Mouse (Mus musculus): Measurements from ENCODE around the gene Pias4. TPM values are rescaled to one million over a fixed set of nuclear protein-coding genes. Genes with fewer than 3 reads are reported as not detected.
A peak's percentile ranks its signal among the peaks of the same experiment; 100 is the strongest.

Gene Pias4
- polyA plus RNA-seq, 1 experiment: 25.6 TPM

GRCm38 (mm10) chr10:81200605-81201287 is 33.0 kb upstream of the Pias4 start:
- no peak for TF ChIP-seq CTCF (IDR thresholded peaks at IDR 0.05; ENCODE audit: borderline replicate concordance, insufficient read depth, low read length)
- no peak for TF ChIP-seq POLR2A (IDR thresholded peaks at IDR 0.05; ENCODE audit: low read depth, low read length)
- Histone ChIP-seq H3K4me3 (ENCODE audit: insufficient read depth, low read length) (no peak overlapping the region), H3K4me1 (ENCODE audit: control insufficient read depth, insufficient read depth, low read length) (no peaks in the 10 kb centered on the region), H3K27ac (ENCODE audit: insufficient read depth, low read length) (no peak overlapping the region)

GRCm38 (mm10) chr10:81200141-81200540 is 32.4 kb upstream of the Pias4 start:
- no peaks in the 10 kb centered on the region for H3K4me1 ChIP-seq (ENCODE audit: control insufficient read depth, insufficient read depth, low read length)
- H3K27ac ChIP-seq (ENCODE audit: insufficient read depth, low read length): no peak overlapping the region
- TF ChIP-seq POLR2A (IDR thresholded peaks at IDR 0.05; ENCODE audit: low read depth, low read length) (no peak), CTCF (IDR thresholded peaks at IDR 0.05; ENCODE audit: borderline replicate concordance, insufficient read depth, low read length) (no peak)
- no peak overlapping the region for H3K4me3 ChIP-seq (ENCODE audit: insufficient read depth, low read length)

- TF ChIP-seq CTCF (IDR thresholded peaks at IDR 0.05; ENCODE audit: borderline replicate concordance, insufficient read depth, low read length) (no peak), POLR2A (IDR thresholded peaks at IDR 0.05; ENCODE audit: low read depth, low read length) (no peak)
- H3K4me1 ChIP-seq (ENCODE audit: control insufficient read depth, insufficient read depth, low read length): no peaks in the 10 kb centered on the region
These were observed 31.3 kb upstream of the Pias4 start for GRCm38 (mm10) chr10:81198990-81199389.

GRCm38 (mm10) chr10:81198230-81198629 is 30.5 kb upstream of the Pias4 start:
- Histone ChIP-seq H3K4me3 (ENCODE audit: insufficient read depth, low read length) (no peak overlapping the region), H3K27ac (ENCODE audit: insufficient read depth, low read length) (no peak overlapping the region), H3K4me1 (ENCODE audit: control insufficient read depth, insufficient read depth, low read length) (no peaks in the 10 kb centered on the region)
- no peak for TF ChIP-seq CTCF (IDR thresholded peaks at IDR 0.05; ENCODE audit: borderline replicate concordance, insufficient read depth, low read length)
- no peak for TF ChIP-seq POLR2A (IDR thresholded peaks at IDR 0.05; ENCODE audit: low read depth, low read length)

More at GRCm38 (mm10) chr10:81198990-81199389, 31.3 kb upstream of the Pias4 start:
- Histone ChIP-seq H3K27ac (ENCODE audit: insufficient read depth, low read length) (no peak overlapping the region), H3K4me3 (ENCODE audit: insufficient read depth, low read length) (no peak overlapping the region)

GRCm38 (mm10) chr10:81197305-81197704 is 29.6 kb upstream of the Pias4 start:
- TF ChIP-seq CTCF (IDR thresholded peaks at IDR 0.05; ENCODE audit: borderline replicate concordance, insufficient read depth, low read length) (no peak), POLR2A (IDR thresholded peaks at IDR 0.05; ENCODE audit: low read depth, low read length) (no peak)
- no peak overlapping the region for H3K27ac ChIP-seq (ENCODE audit: insufficient read depth, low read length)
- no peak overlapping the region for H3K4me3 ChIP-seq (ENCODE audit: insufficient read depth, low read length)
- no peaks in the 10 kb centered on the region for H3K4me1 ChIP-seq (ENCODE audit: control insufficient read depth, insufficient read depth, low read length)

GRCm38 (mm10) chr10:81196470-81197065 is 28.8 kb upstream of the Pias4 start:
- no peak for TF ChIP-seq POLR2A (IDR thresholded peaks at IDR 0.05; ENCODE audit: low read depth, low read length)
- TF ChIP-seq CTCF (IDR thresholded peaks at IDR 0.05; ENCODE audit: borderline replicate concordance, insufficient read depth, low read length): no peak
- Histone ChIP-seq H3K27ac (ENCODE audit: insufficient read depth, low read length) (no peak overlapping the region), H3K4me3 (ENCODE audit: insufficient read depth, low read length) (no peak overlapping the region), H3K4me1 (ENCODE audit: control insufficient read depth, insufficient read depth, low read length) (no peaks in the 10 kb centered on the region)

- H3K4me1 ChIP-seq (ENCODE audit: control insufficient read depth, insufficient read depth, low read length): no peaks in the 10 kb centered on the region
- no peak overlapping the region for H3K4me3 ChIP-seq (ENCODE audit: insufficient read depth, low read length)
- H3K27ac ChIP-seq (ENCODE audit: insufficient read depth, low read length): no peak overlapping the region
- TF ChIP-seq CTCF (IDR thresholded peaks at IDR 0.05; ENCODE audit: borderline replicate concordance, insufficient read depth, low read length) (no peak), POLR2A (IDR thresholded peaks at IDR 0.05; ENCODE audit: low read depth, low read length) (no peak)
These were observed 27.6 kb upstream of the Pias4 start for GRCm38 (mm10) chr10:81195300-81195699.

- no peaks in the 10 kb centered on the region for H3K4me1 ChIP-seq (ENCODE audit: control insufficient read depth, insufficient read depth, low read length)
- no peak overlapping the region for H3K27ac ChIP-seq (ENCODE audit: insufficient read depth, low read length)
- H3K4me3 ChIP-seq (ENCODE audit: insufficient read depth, low read length): no peak overlapping the region
- TF ChIP-seq CTCF (IDR thresholded peaks at IDR 0.05; ENCODE audit: borderline replicate concordance, insufficient read depth, low read length) (no peak), POLR2A (IDR thresholded peaks at IDR 0.05; ENCODE audit: low read depth, low read length) (no peak)
These were observed 26.5 kb upstream of the Pias4 start for GRCm38 (mm10) chr10:81193991-81194774.

- Histone ChIP-seq H3K4me1 (ENCODE audit: control insufficient read depth, insufficient read depth, low read length) (no peaks in the 10 kb centered on the region), H3K4me3 (ENCODE audit: insufficient read depth, low read length) (peak overlapping the region; percentile 10), H3K27ac (ENCODE audit: insufficient read depth, low read length) (no peak overlapping the region)
- no peak for TF ChIP-seq CTCF (IDR thresholded peaks at IDR 0.05; ENCODE audit: borderline replicate concordance, insufficient read depth, low read length)
- no peak; the same call in 1 of the 2 replicates for TF ChIP-seq POLR2A (IDR thresholded peaks at IDR 0.05; ENCODE audit: low read depth, low read length)
These were observed 25.3 kb upstream of the Pias4 start for GRCm38 (mm10) chr10:81192968-81193501.

Measured in embryonic fibroblast, embryonic 13.5 days (primary cell).